Mouse (Mus musculus): ENCODE data around the gene Dyrk3. TPM values are rescaled to one million over a fixed set of nuclear protein-coding genes. Genes with fewer than 3 reads are reported as not detected.

The Dyrk3 gene
- 0.51 and 0.65 TPM in 2 replicates for polyA plus RNA-seq (2012; rRNA removed)

DNA sequence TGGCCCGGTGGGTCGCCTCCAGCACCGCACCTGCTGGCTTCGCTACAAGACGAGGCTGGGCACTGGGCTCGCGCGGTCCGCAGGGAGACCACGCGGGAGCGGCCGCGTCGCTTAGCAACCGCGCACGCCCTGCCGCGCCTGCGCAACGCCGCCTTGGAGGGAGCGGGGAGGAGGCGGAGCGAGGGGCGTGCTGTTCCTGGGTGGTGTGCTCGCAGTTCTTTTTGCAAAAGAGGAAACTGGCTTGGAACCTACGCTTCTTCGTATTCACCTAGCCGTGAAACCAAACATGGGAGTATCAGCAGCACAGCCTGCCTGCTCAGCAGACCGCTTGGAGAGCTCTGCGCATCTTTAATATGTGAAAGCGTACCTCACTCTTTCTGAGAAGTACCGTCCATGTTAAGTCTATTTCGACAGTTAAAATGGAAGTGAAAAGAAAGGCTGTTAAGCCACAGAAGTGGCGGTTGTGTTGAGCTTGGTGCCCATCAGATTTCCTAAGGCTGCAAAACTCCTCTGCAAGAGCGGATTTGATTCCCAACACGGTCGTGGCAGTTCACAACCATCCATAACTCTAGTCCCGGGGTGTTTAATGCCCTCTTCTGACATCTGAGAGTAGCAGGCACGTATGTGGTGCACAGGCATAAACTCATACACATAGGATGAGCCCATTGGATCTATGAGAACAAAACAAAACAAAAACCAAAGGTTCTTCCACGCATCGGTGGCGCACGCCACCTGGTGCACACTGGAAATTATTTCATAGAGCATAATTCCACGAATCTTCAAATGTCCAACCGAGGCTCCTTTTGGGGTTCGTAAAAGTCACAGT, at the start of gene Dyrk3:
Gene Dyrk3, minus strand, starts transcription at position 150 of the 826 bp plus-strand sequence.
- no peaks in the 10 kb centered on the region; the same call in 1 of the 2 replicates for H3K4me1 ChIP-seq (ENCODE audit: control insufficient read depth, insufficient read depth, insufficient read length, low read length)
- TF ChIP-seq CTCF (IDR thresholded peaks at IDR 0.05; ENCODE audit: extremely low read depth, insufficient read length, insufficient replicate concordance, low read depth, low read length): peak; percentile 70; the same call in 1 of the 2 replicates
- TF ChIP-seq POLR2A (IDR thresholded peaks at IDR 0.05; ENCODE audit: low read depth, low read length): peak; percentile 33; the same call in 1 of the 2 replicates
- WGBS: under 1% methylated on average over 49 of the region's 49 CpGs

GRCm38 (mm10) chr1:131187856-131188255, 49.7 kb upstream of the Dyrk3 start:
- no peak overlapping the region for H3K4me3 ChIP-seq (ENCODE audit: low read depth, low read length)
- TF ChIP-seq POLR2A (IDR thresholded peaks at IDR 0.05; ENCODE audit: low read depth, low read length): no peak
- TF ChIP-seq CTCF (IDR thresholded peaks at IDR 0.05; ENCODE audit: extremely low read depth, insufficient read length, insufficient replicate concordance, low read depth, low read length): no peak
- WGBS: 81% methylated on average over 5 of the region's 5 CpGs
- H3K36me3 ChIP-seq (ENCODE audit: control insufficient read depth, insufficient read depth, low read length): no peaks in the 10 kb centered on the region
- H3K27ac ChIP-seq (ENCODE audit: insufficient read depth, low read depth, low read length): no peak overlapping the region
- no peaks in the 10 kb centered on the region for H3K27me3 ChIP-seq (ENCODE audit: control insufficient read depth, insufficient read depth, low read length)
- H3K4me1 ChIP-seq (ENCODE audit: control insufficient read depth, insufficient read depth, insufficient read length, low read length): peaks cover 7% of the 10 kb centered on the region; the same call in 1 of the 2 replicates

More for the DNA sequence above, at the start of gene Dyrk3:
- Histone ChIP-seq H3K4me3 (ENCODE audit: low read depth, low read length) (peak within 1 kb of the TSS; percentile 92), H3K36me3 (ENCODE audit: control insufficient read depth, insufficient read depth, low read length) (no peaks in the 10 kb centered on the region), H3K27ac (ENCODE audit: insufficient read depth, low read depth, low read length) (peak within 1 kb of the TSS; percentile 76), H3K27me3 (ENCODE audit: control insufficient read depth, insufficient read depth, low read length) (no peaks in the 10 kb centered on the region)

- H3K4me3 ChIP-seq (ENCODE audit: low read depth, low read length): no peak overlapping the region
- peaks cover 7% of the 10 kb centered on the region; the same call in 1 of the 2 replicates for H3K4me1 ChIP-seq (ENCODE audit: control insufficient read depth, insufficient read depth, insufficient read length, low read length)
- no peaks in the 10 kb centered on the region for H3K36me3 ChIP-seq (ENCODE audit: control insufficient read depth, insufficient read depth, low read length)
- WGBS: 71% methylated on average over 6 of the region's 6 CpGs
- no peak overlapping the region for H3K27ac ChIP-seq (ENCODE audit: insufficient read depth, low read depth, low read length)
- no peak for TF ChIP-seq CTCF (IDR thresholded peaks at IDR 0.05; ENCODE audit: extremely low read depth, insufficient read length, insufficient replicate concordance, low read depth, low read length)
- TF ChIP-seq POLR2A (IDR thresholded peaks at IDR 0.05; ENCODE audit: low read depth, low read length): no peak
- H3K27me3 ChIP-seq (ENCODE audit: control insufficient read depth, insufficient read depth, low read length): no peaks in the 10 kb centered on the region
Measured at GRCm38 (mm10) chr1:131186995-131187394, 48.9 kb upstream of the Dyrk3 start.

GRCm38 (mm10) chr1:131185821-131186506, 47.8 kb upstream of the Dyrk3 start:
- WGBS: 76% methylated on average over 13 of the region's 13 CpGs
- H3K4me1 ChIP-seq (ENCODE audit: control insufficient read depth, insufficient read depth, insufficient read length, low read length): peaks cover 7% of the 10 kb centered on the region; the same call in 1 of the 2 replicates
- no peak overlapping the region for H3K4me3 ChIP-seq (ENCODE audit: low read depth, low read length)
- no peaks in the 10 kb centered on the region for H3K27me3 ChIP-seq (ENCODE audit: control insufficient read depth, insufficient read depth, low read length)
- H3K27ac ChIP-seq (ENCODE audit: insufficient read depth, low read depth, low read length): no peak overlapping the region
- no peak for TF ChIP-seq CTCF (IDR thresholded peaks at IDR 0.05; ENCODE audit: extremely low read depth, insufficient read length, insufficient replicate concordance, low read depth, low read length)
- no peak for TF ChIP-seq POLR2A (IDR thresholded peaks at IDR 0.05; ENCODE audit: low read depth, low read length)
- peaks cover 2% of the 10 kb centered on the region; the same call in 1 of the 2 replicates for H3K36me3 ChIP-seq (ENCODE audit: control insufficient read depth, insufficient read depth, low read length)

GRCm38 (mm10) chr1:131184956-131185660, 47.0 kb upstream of the Dyrk3 start:
- TF ChIP-seq CTCF (IDR thresholded peaks at IDR 0.05; ENCODE audit: extremely low read depth, insufficient read length, insufficient replicate concordance, low read depth, low read length) (no peak), POLR2A (IDR thresholded peaks at IDR 0.05; ENCODE audit: low read depth, low read length) (no peak)

DNA sequence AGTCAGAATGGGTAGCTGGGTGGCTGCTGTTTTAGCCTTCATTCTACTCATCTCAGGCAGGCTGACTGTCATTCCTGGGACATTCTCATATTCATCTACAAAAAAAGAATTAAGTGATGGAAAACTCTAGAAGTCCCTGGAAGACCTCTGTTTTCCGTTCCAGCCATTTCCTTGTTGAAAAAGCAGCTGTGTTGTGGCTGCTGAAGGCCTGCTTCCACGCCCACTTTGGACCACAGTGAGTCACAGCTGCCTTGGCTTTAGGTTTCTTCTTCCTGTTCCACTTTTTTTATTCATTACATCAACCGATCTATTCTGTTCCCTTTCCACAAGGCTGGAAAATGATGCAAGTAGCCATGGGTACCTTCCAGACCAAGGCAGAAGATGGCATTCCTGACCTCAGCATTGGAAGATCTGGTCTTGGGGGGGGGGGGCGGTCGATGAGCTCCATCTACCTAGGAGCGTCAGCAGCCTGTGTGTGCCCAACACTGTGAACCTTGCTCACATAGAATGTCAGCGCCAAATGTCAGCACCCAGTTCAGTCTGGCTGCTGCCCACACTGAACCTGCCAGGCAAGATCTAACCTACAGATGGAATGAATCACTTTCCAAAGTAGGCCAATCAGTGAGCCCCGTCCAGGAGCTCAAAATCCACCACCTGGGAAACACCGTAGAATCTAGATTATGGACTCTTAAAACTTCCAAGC, 46.3 kb upstream of the Dyrk3 start:
- Histone ChIP-seq H3K4me1 (ENCODE audit: control insufficient read depth, insufficient read depth, insufficient read length, low read length) (peaks cover 7% of the 10 kb centered on the region; the same call in 1 of the 2 replicates), H3K4me3 (ENCODE audit: low read depth, low read length) (no peak overlapping the region), H3K27ac (ENCODE audit: insufficient read depth, low read depth, low read length) (no peak overlapping the region), H3K36me3 (ENCODE audit: control insufficient read depth, insufficient read depth, low read length) (peaks cover 12% of the 10 kb centered on the region), H3K27me3 (ENCODE audit: control insufficient read depth, insufficient read depth, low read length) (no peaks in the 10 kb centered on the region)
- TF ChIP-seq CTCF (IDR thresholded peaks at IDR 0.05; ENCODE audit: extremely low read depth, insufficient read length, insufficient replicate concordance, low read depth, low read length): no peak
- TF ChIP-seq POLR2A (IDR thresholded peaks at IDR 0.05; ENCODE audit: low read depth, low read length): no peak
- 19% methylated on average over 9 of the region's 9 CpGs for WGBS

More at GRCm38 (mm10) chr1:131184956-131185660, 47.0 kb upstream of the Dyrk3 start:
- Histone ChIP-seq H3K27ac (ENCODE audit: insufficient read depth, low read depth, low read length) (no peak overlapping the region), H3K36me3 (ENCODE audit: control insufficient read depth, insufficient read depth, low read length) (peaks cover 7% of the 10 kb centered on the region), H3K4me3 (ENCODE audit: low read depth, low read length) (no peak overlapping the region), H3K27me3 (ENCODE audit: control insufficient read depth, insufficient read depth, low read length) (no peaks in the 10 kb centered on the region), H3K4me1 (ENCODE audit: control insufficient read depth, insufficient read depth, insufficient read length, low read length) (peaks cover 7% of the 10 kb centered on the region; the same call in 1 of the 2 replicates)
- WGBS: 55% methylated on average over 8 of the region's 8 CpGs
